Mouse (Mus musculus): ENCODE results near the gene Tent5c.

Gene Tent5c

GRCm38 (mm10) chr3:100487046-100487445 lies 2.1 kb downstream of the Tent5c start:
- no peak for DNase-seq (ENCODE audit: low read depth, low spot score)

GRCm38 (mm10) chr3:100485390-100486132 lies 3.6 kb downstream of the Tent5c start:
- DNase-seq (ENCODE audit: low read depth, low spot score): no peak

DNA sequence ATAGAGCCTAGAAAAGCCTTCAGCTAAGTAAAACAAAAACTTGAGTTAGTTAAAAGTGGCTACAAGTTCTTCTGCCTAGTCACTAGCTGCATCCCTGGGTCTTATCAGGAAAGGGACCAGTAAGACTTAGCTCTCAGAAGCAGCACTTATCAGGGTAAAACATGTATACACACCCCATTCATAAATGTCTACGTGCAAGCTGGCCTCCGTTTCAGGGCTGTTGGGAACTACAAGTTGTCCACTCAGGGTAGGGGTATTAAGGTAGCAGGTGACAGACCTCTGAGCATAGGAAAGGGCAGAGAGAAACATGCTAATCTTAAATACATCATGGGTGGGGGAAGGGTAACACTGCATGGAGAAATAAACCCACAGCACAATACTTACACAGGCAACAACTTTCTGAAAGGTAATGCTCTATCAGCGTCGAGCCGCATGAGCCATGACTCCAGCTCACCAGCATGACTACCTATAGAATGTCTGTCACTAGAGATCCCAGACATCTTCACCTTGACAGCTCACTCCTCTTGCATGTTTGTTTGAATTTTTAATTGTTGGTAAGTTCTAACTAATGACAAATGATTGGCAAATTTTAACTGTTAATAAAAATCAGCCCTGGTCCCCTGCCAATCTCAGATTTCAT lies 6.0 kb downstream of the Tent5c start:
- DNase-seq (ENCODE audit: low read depth, low spot score): no peak

DNA sequence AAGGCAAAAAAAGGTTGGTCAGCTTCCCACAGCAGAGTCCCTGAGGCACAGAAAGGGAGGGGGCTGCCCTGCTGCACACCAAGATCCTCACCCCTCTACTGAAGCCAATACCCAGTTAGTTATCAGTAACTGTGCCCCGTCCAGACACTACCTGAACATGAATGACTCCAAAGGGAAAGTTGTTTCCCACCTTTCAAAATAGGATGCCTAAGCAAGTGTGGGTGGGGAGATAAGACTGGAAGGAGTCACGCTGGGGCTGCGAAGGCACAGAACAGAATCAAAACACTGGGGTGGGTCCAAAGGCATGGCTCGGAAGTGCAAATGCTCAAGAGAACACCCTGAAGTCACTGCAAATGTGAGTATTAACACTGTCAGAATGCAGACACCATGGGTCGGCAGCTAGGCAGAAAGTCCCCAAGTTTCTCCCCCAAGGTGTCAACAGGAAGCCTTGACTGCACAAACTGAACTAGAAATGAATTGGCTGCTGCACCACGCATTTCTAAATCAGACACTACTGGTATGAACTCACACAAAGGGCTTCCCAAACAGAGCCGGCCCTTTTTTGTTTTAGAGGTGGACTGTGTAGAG lies 6.7 kb downstream of the Tent5c start:
- DNase-seq (ENCODE audit: low read depth, low spot score): no peak

DNA sequence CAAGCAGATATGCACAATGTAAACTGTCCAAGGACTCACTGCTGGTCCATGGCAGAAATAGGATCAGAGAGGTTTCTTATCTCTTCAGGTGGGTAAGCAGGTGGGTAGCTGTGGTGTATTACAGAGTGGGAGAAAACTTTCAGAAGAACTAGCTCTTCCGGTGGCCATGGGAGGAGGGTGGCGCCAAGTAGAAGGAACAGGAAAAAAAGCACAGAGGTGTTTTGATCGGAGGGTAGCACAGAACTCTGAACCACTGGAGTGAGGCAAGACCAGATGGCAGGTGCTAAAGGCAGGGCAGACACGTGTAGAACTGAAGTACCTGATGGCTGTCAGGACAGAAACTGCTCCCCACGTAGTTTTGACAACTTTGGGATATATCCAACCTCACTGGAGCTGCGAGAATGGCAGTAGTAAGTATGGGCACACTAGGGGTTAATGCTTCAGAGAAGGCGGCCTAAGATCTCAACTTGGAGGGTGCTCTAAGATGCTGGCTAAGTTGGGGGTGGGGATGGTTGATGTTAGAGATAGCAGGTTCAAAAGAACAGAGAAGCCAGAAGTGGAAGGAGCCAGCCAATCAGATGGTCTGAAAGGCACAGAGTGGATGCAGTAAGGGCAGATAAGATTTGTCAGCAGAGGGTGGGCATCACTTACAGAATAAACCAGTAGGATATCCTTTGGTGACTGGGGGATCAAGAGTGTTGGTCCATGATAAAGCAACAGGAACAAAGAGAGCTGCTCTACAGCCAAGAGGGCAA lies 8.7 kb downstream of the Tent5c start:
- DNase-seq (ENCODE audit: low read depth, low spot score): peak; percentile 24

- DNase-seq (ENCODE audit: low read depth, low spot score): no peak
Measured at GRCm38 (mm10) chr3:100474950-100475472, 14.1 kb downstream of the Tent5c start.

GRCm38 (mm10) chr3:100474536-100474935 lies 14.6 kb downstream of the Tent5c start:
- DNase-seq (ENCODE audit: low read depth, low spot score): no peak

DNA sequence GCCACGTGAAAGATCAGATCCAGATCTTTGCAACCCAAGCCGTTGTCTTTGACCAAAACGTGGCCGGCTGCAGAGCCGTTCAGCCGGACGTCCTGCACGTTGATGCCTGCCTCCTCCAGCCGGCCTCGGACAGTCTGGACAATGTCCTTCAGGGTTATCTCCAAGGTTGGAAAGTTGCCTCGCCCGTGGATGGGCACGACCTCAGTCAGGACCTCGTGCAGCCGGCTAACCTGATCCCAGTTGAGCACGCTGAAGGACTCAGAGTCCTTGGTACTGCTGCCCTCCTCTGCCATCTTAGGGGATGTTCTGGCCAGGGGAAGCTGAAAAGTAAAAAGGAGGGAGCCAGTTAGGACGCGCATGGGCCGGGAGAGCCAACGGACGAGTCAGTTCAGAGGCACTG lies 16.0 kb downstream of the Tent5c start:
- no peak for DNase-seq (ENCODE audit: low read depth, low spot score)

- no peak for DNase-seq (ENCODE audit: low read depth, low spot score)
Measured at GRCm38 (mm10) chr3:100470902-100471301, 18.2 kb downstream of the Tent5c start.

GRCm38 (mm10) chr3:100470101-100470500 lies 19.0 kb downstream of the Tent5c start:
- DNase-seq (ENCODE audit: low read depth, low spot score): no peak

- DNase-seq (ENCODE audit: low read depth, low spot score): no peak
Measured at GRCm38 (mm10) chr3:100466551-100466950, 22.6 kb downstream of the Tent5c start.

GRCm38 (mm10) chr3:100464596-100464995 lies 24.5 kb downstream of the Tent5c start:
- no peak for DNase-seq (ENCODE audit: low read depth, low spot score)

GRCm38 (mm10) chr3:100463959-100464265 lies 25.2 kb downstream of the Tent5c start:
- no peak for DNase-seq (ENCODE audit: low read depth, low spot score)

DNA sequence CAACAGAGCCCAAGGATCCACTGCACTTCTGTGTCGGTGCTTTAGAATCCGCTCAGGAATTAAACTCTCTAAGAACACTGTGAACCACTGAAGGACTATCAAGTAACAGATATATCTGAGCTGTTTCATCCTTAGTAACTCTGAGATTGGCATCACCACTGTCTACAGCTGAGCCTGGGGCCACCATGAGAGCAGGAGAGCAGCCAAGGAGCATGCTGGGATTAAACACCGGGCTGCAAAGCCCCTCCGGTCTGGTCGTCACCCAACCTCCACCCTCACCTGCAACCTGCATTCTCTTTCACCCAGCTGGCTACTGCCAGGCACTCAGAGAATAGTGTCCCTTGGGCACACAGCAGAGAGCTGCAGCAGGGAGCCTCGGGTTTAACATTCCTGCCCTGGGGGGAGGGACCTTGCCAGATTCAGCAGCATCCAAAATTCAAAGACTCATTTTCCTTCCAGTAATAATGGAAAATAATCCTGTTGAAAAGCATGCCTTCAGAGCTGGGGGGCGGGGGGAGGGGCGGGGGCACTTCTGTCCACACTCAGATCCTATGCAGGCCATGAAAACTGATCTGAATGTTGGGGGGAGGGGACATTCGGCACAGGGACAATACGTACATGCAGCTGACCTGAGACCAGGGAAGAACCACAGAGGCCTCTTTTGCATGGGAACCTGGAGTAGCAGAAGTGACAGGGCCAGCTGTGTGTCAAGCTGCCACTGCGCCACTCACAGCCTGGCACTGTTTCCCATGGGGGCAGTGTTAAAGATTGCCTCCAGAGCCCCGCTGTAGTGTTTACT lies 25.8 kb downstream of the Tent5c start:
- DNase-seq (ENCODE audit: low read depth, low spot score): peak; percentile 50

DNA sequence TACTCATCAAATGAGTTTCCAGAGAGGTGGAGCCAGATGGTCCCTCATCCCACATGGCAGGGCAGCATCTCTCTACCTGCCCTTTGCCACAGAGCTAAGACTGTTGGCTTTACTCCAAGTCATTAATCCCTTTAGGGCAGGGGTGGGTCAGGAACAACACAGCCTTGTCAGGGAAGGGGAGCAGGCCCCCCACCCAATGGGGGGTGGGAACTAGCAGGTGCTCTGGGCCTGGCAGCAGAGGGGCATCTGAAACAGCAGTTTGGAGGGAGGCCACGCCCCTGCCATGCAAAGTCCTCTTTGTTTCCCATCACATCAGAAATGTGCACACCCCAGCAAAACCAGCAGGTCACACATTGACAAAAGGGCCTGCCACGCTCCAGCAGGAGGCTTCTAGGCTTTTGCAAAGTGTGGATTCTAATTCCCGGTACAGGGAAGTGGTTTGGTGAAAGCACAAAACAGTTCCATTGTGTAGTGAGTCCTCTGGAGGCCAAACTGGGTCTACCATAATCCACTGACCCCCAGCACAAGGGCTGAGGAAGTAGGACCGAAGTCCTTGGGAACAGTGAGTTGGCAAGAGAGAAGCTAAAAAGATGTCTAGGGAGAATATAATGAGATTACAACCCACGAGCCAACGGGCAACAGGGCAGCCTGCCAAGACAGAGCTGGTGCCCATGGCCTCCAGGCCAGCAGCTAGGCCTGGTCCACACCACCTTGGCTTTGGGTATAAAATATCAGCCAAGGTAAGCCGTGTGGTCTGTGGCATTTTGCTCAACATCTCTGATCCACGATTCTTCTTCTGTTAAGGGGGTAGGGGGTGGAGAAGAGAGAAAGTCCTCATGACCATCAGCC lies 26.7 kb downstream of the Tent5c start:
- no peak for DNase-seq (ENCODE audit: low read depth, low spot score)

DNA sequence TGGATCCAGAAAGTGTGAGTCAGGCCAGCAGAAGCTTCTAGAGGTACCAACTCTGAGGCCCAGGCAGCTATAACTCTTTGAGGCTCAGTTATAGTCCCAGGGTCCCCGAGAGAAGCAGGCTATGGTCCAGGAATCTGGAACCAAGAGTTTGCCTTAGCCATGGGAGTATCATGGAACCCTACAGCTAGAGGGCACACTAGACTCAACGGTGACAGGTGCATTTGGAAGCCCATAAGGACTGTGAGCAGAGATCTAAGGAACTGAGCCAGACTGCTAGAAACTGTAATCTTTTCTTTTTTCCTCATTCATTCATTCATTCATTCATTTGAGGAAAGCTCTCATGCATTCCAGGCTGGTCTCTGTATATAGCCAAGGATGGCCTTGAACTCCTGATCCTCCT lies 28.6 kb downstream of the Tent5c start:
- no peak for DNase-seq (ENCODE audit: low read depth, low spot score)

- DNase-seq (ENCODE audit: low read depth, low spot score): peak; percentile 81
Measured at GRCm38 (mm10) chr3:100443798-100444500, 45.2 kb downstream of the Tent5c start.

GRCm38 (mm10) chr3:100442499-100442898 lies 46.6 kb downstream of the Tent5c start:
- no peak for DNase-seq (ENCODE audit: low read depth, low spot score)

DNA sequence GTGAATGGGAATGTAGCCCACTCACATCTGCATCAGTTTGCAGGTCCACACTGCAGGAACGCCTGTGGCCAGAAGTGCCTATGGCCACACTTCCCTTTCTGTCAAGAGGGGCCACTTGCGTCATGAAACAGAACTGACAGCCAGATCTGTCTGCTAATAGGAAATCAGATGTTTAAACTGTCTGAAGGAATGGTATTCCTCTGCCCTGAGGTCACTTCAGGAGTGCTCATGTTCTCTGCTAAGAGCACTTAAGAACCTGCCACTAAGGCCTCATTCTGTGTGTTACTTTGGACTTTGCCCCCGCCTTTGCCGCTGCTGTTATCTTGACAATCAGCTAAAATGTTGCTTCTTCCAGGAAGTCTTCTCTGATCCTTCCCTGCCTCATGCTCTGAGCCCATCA lies 48.4 kb downstream of the Tent5c start:
- no peak for DNase-seq (ENCODE audit: low read depth, low spot score)

- DNase-seq (ENCODE audit: low read depth, low spot score): no peak
Measured at GRCm38 (mm10) chr3:100440009-100440408, 49.1 kb downstream of the Tent5c start.
